Mouse (Mus musculus) naive thymus-derived CD4-positive, alpha-beta T cell, adult 5 months (primary cell): ENCODE results near the gene 2310061N02Rik. TPM values are rescaled to one million over a fixed set of nuclear protein-coding genes. Genes with fewer than 3 reads are reported as not detected.

Experiments used
- polyA plus RNA-seq: library from polyadenylated mRNA; unstranded; fragments of 100-300 nt; shearing (Covaris generic); gene quantifications from one replicate; pipeline ENCODE4 v1.2.1, GENCODE M21; 2017

Gene 2310061N02Rik
- not detected for polyA plus RNA-seq

DNA sequence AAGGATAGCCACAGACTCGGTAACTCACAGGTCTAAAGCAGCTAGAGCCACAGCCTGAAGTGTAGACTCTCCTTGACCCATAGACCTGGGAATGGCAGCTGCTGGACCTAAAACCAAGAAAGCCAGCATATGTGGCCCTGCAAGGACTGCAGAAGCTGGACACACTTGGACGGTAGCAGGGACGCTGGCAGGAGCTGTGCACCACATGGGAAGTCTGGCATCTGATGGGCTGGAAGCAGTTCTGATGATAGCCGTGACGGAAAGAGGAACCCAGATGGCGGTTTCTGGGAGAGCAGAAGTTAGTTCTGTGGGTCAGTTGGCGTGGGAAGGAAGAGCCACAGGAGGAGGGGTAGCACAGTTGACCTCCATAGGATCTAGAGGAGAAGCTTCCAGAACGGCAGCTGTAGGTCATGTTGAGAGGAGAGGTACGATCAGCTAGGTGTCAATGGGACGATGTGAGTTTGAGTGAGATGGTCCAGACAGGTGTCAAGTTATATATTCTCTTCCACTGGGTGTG is at the start of gene 2310061N02Rik:
TSS of gene 2310061N02Rik (minus strand) at position 467 of the 517 bp plus-strand sequence.

DNA sequence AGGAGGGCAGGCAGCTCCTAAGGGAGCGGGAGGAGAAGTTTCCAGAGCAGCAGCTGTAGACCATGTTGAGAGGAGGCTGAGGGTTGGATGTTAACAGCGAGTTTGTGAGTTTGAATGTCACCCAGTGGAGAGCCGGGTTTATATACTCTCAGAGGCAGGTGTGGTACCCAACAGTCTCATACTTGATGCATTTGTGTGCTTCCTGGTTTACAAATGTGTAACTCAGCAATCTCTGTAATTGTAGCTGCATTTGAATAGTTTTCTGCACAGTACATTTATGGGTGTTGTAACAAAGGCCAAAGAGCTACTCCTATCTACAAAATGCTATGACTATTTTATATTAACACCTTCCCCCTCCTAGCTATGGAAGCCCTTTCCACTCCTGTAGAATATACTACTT is 43.8 kb upstream of the 2310061N02Rik start, which contains the start of gene Krtap13:
TSS of gene Krtap13 (minus strand) at position 101 of the 400 bp plus-strand sequence.

DNA sequence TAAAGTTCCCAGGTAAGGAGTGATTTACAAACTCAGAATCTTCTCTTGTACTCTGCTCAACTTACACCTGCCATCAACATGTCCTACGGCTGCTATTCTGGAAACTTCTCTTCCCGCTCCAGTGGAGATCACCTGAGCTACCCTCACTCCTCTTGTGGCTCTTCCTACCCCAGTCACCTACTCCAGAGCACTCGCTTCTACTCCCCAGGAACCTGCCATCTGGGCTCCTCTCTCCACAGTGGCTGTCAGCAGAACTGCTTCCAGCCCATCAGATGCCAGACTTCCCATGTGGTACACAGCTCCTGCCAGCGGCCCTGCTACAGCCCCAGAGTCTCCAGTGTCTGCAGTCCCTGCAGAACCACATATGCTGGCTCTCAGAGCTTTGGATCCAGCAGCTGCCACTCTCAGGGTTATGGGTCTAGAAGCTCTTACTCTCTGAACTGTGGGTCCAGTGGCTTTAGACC is 21.1 kb upstream of the 2310061N02Rik start, which contains the start of gene Krtap13-1:
TSS of gene Krtap13-1 (plus strand) at position 51 of the 464 bp plus-strand sequence.

DNA sequence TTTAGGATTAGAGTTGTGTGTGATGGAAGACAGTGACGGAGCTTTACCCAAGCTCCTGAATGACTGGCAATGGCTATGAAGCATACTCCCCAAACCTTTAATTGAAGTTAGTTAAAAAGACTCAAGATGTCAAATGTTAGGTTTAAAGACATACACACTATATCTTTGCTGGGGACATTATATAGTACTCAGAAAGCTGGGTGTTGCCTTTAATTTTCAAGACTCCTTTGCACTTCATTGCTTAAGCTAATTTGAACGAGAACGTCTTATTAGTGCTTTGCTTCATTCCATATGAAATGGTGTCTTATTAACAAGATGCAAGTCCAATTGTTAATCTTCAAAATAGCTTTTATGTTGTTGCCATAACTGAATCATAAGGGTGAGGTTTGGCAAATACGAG is 36.2 kb downstream of the 2310061N02Rik start, which contains the start of gene Krtap27-1:
TSS of gene Krtap27-1 (minus strand) at position 101 of the 400 bp plus-strand sequence.

Other genes with a start within 250 kb of the 2310061N02Rik start
- not detected for gene Cldn17, start 201.0 kb downstream of the 2310061N02Rik start, polyA plus RNA-seq
- not detected for gene Cldn8, start 144.8 kb downstream of the 2310061N02Rik start, polyA plus RNA-seq
- not detected for gene Krtap24-1, start 95.7 kb downstream of the 2310061N02Rik start, polyA plus RNA-seq
- gene 2310079G19Rik, start 80.3 kb downstream of the 2310061N02Rik start, polyA plus RNA-seq: not detected
- gene Krtap26-1, start 60.2 kb downstream of the 2310061N02Rik start, polyA plus RNA-seq: not detected
- gene Krtap27-1, start 36.3 kb downstream of the 2310061N02Rik start, polyA plus RNA-seq: not detected
- not detected for gene Krtap13-1, start 20.9 kb upstream of the 2310061N02Rik start, polyA plus RNA-seq
- not detected for gene Krtap13, start 43.7 kb upstream of the 2310061N02Rik start, polyA plus RNA-seq
- gene 2310034C09Rik, start 50.9 kb upstream of the 2310061N02Rik start, polyA plus RNA-seq: not detected
- not detected for gene 2310057N15Rik, start 66.2 kb upstream of the 2310061N02Rik start, polyA plus RNA-seq
- not detected for gene Gm5965, start 69.9 kb upstream of the 2310061N02Rik start, polyA plus RNA-seq
- gene Gm20741, start 104.3 kb upstream of the 2310061N02Rik start, polyA plus RNA-seq: not detected
- not detected for gene Krtap15, start 112.3 kb upstream of the 2310061N02Rik start, polyA plus RNA-seq
- gene Krtap14, start 118.2 kb upstream of the 2310061N02Rik start, polyA plus RNA-seq: not detected
- gene Krtap19-1, start 161.4 kb upstream of the 2310061N02Rik start, polyA plus RNA-seq: not detected
- not detected for gene Krtap19-2, start 166.3 kb upstream of the 2310061N02Rik start, polyA plus RNA-seq
- not detected for gene Krtap19-3, start 170.1 kb upstream of the 2310061N02Rik start, polyA plus RNA-seq
- not detected for gene Krtap19-4, start 177.1 kb upstream of the 2310061N02Rik start, polyA plus RNA-seq
- not detected for gene Krtap19-5, start 188.5 kb upstream of the 2310061N02Rik start, polyA plus RNA-seq
- gene Krtap19-9b, start 224.3 kb upstream of the 2310061N02Rik start, polyA plus RNA-seq: not detected